Mouse (Mus musculus) thymus, postnatal 10 days (tissue): ENCODE data around the gene Asphd1.

ENCODE experiments used
- DNase-seq, 2 experiments: peaks; one replicate each; pipeline ENCODE4 v3.0.0; 2021; ENCODE audit warnings: low spot score in 2 of 2

Gene Asphd1

GRCm38 (mm10) chr7:126949403-126949792 is at the start of gene Asphd1:
TSS of gene Asphd1 (minus strand) at chr7:126949582.
- no peak for DNase-seq

- DNase-seq, result no peak
Measured at GRCm38 (mm10) chr7:126996449-126996848, 47.1 kb upstream of the Asphd1 start.

GRCm38 (mm10) chr7:126988816-126989215 is 39.4 kb upstream of the Asphd1 start:
- peak; percentile 47 to 50 for DNase-seq

- peak in 1 of 2 experiments; percentile 44 for DNase-seq
Measured at GRCm38 (mm10) chr7:126986319-126986718, 36.9 kb upstream of the Asphd1 start.

- no peak for DNase-seq
Measured at GRCm38 (mm10) chr7:126984667-126985444, 35.5 kb upstream of the Asphd1 start.

GRCm38 (mm10) chr7:126983113-126983512 is 33.7 kb upstream of the Asphd1 start:
- DNase-seq, result no peak

- no peak for DNase-seq
Measured at GRCm38 (mm10) chr7:126982054-126982453, 32.7 kb upstream of the Asphd1 start.

GRCm38 (mm10) chr7:126981601-126982000 is 32.2 kb upstream of the Asphd1 start:
- no peak for DNase-seq

- no peak for DNase-seq
Measured at GRCm38 (mm10) chr7:126978841-126979240, 29.5 kb upstream of the Asphd1 start.

GRCm38 (mm10) chr7:126976878-126977459 is 27.6 kb upstream of the Asphd1 start:
- DNase-seq, result no peak

- peak; percentile 90 to 98 for DNase-seq
Measured at GRCm38 (mm10) chr7:126975950-126976866, 26.8 kb upstream of the Asphd1 start, which contains the start of gene Cdiptos. TSS of gene Cdiptos (minus strand) at chr7:126976098.

GRCm38 (mm10) chr7:126975893-126975949 is 26.3 kb upstream of the Asphd1 start, which contains the start of gene Cdipt:
TSS of gene Cdipt (plus strand) at chr7:126975914.
- no peak for DNase-seq

GRCm38 (mm10) chr7:126975493-126975892 is 26.1 kb upstream of the Asphd1 start:
- DNase-seq, result no peak

- no peak for DNase-seq
Measured at GRCm38 (mm10) chr7:126967361-126967760, 18.0 kb upstream of the Asphd1 start.

- no peak for DNase-seq
Measured at GRCm38 (mm10) chr7:126965568-126965967, 16.2 kb upstream of the Asphd1 start.

GRCm38 (mm10) chr7:126963548-126964286 is 14.3 kb upstream of the Asphd1 start:
- DNase-seq, result peak; percentile 14 to 41

- DNase-seq, result no peak
Measured at GRCm38 (mm10) chr7:126961965-126962364, 12.6 kb upstream of the Asphd1 start.

- no peak for DNase-seq
Measured at GRCm38 (mm10) chr7:126961095-126961494, 11.7 kb upstream of the Asphd1 start.

GRCm38 (mm10) chr7:126959780-126960179 is 10.4 kb upstream of the Asphd1 start:
- DNase-seq, result no peak

- no peak for DNase-seq
Measured at GRCm38 (mm10) chr7:126955125-126955524, 5.7 kb upstream of the Asphd1 start.

- DNase-seq, result no peak
Measured at GRCm38 (mm10) chr7:126952646-126953045, 3.3 kb upstream of the Asphd1 start.

GRCm38 (mm10) chr7:126951741-126952140 is 2.4 kb upstream of the Asphd1 start:
- DNase-seq, result no peak
